Mouse (Mus musculus) inflammation-experienced regulatory T-cells, adult 6 months (primary cell): ENCODE measurements around the gene Gm45234. TPM values are rescaled to one million over a fixed set of nuclear protein-coding genes. Genes with fewer than 3 reads are reported as not detected.
A peak's percentile ranks its signal among the peaks of the same experiment; 100 is the strongest.

ENCODE experiments used
- ATAC-seq: one replicate; pipeline ENCODE4 v1.8.0; 2017
- polyA plus RNA-seq, 3 experiments: library from polyadenylated mRNA; unstranded; fragments of 100-300 nt; shearing (Covaris generic); gene quantifications; one replicate each; pipeline ENCODE4 v1.2.1; 2017

Gm45234 gene
- polyA plus RNA-seq, 3 experiments from 2014 or later = not detected

- no peak for ATAC-seq
Measured at GRCm38 (mm10) chr6:124703789-124704188, 52.0 kb downstream of the Gm45234 start.

- peak; percentile 88 for ATAC-seq
Measured at GRCm38 (mm10) chr6:124702784-124703103, 53.1 kb downstream of the Gm45234 start.

DNA sequence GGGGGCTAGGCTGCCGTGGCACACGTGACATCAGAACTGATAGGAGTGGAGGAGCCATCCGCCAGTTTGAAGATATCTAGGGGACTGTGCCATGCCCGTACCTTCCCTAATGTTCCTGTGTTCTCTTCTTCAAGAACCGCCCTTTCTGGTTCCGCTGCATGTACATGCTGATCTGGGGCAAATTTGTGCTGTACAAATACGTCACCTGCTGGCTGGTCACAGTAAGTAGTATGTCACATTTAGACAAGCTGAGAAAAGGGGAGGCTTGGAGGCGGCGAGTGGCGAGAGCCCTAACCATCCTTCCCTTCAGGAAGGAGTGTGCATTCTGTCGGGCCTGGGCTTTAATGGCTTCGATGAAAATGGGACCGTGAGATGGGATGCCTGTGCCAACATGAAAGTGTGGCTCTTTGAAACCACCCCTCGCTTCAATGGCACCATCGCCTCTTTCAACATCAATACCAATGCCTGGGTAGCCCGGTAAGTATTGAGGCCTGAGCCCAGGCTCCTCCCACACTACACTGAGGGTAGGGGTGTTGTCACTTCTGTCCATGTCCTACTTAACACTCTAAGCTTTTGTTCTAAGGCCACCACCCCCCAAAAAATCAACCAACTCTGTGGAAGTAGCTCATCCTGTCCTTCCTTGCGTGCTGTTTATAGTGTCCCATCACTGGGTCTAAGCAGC, 53.6 kb downstream of the Gm45234 start:
- no peak for ATAC-seq

- ATAC-seq = no peak
Measured at GRCm38 (mm10) chr6:124701338-124701737, 54.5 kb downstream of the Gm45234 start.

GRCm38 (mm10) chr6:124699962-124700610, 55.7 kb downstream of the Gm45234 start:
- no peak for ATAC-seq

- no peak for ATAC-seq
Measured at GRCm38 (mm10) chr6:124699366-124699765, 56.5 kb downstream of the Gm45234 start.

GRCm38 (mm10) chr6:124698751-124699150, 57.1 kb downstream of the Gm45234 start:
- ATAC-seq = no peak

- ATAC-seq = no peak
Measured at GRCm38 (mm10) chr6:124696441-124697150, 59.2 kb downstream of the Gm45234 start.

GRCm38 (mm10) chr6:124694166-124694955, 61.5 kb downstream of the Gm45234 start:
- ATAC-seq = peak; percentile 41

- no peak for ATAC-seq
Measured at GRCm38 (mm10) chr6:124693243-124693981, 62.4 kb downstream of the Gm45234 start.

GRCm38 (mm10) chr6:124690517-124690916, 65.3 kb downstream of the Gm45234 start:
- ATAC-seq = no peak

Other genes with a start within 250 kb of the Gm45234 start
- gene C1ra, start 243.6 kb downstream of the Gm45234 start, polyA plus RNA-seq = under 1 TPM; 0.19 to 0.44 (median 0.43) TPM
- not detected for gene C1s1, start 213.7 kb downstream of the Gm45234 start, polyA plus RNA-seq
- gene C1rb, start 185.7 kb downstream of the Gm45234 start, polyA plus RNA-seq = not detected
- not detected for gene C1s2, start 119.9 kb downstream of the Gm45234 start, polyA plus RNA-seq
- gene Lpcat3, start 93.0 kb downstream of the Gm45234 start, polyA plus RNA-seq = 10 to 100 TPM; 20.3 to 27.2 (median 24.9) TPM
- 100 to 1,000 TPM; 373 to 490 (median 480) TPM for gene Emg1, start 43.8 kb downstream of the Gm45234 start, polyA plus RNA-seq
- gene Phb2, start 43.7 kb downstream of the Gm45234 start, polyA plus RNA-seq = 10 to 100 TPM; 60.8 to 70.7 (median 70.0) TPM
- gene Ptpn6, start 17.3 kb downstream of the Gm45234 start, polyA plus RNA-seq = 100 to 1,000 TPM; 143 to 191 (median 176) TPM
- 100 to 1,000 TPM; 415 to 626 (median 536) TPM for gene Grcc10, start 14.6 kb downstream of the Gm45234 start, polyA plus RNA-seq
- gene Atn1, start 503 bp upstream of the Gm45234 start, polyA plus RNA-seq = 1 to 10 TPM; 4.8 to 5.4 (median 5.2) TPM
- gene Eno2, start 13.7 kb upstream of the Gm45234 start, polyA plus RNA-seq = 10 to 100 TPM in 2 of 3 experiments, 1 to 10 TPM in 1; 3.5 to 23.1 (median 12.8) TPM
- gene Lrrc23, start 23.7 kb upstream of the Gm45234 start, polyA plus RNA-seq = 1 to 10 TPM; 1.5 to 4.2 (median 3.4) TPM
- 1 to 10 TPM; 1.5 to 3.2 (median 2.1) TPM for gene Spsb2, start 52.6 kb upstream of the Gm45234 start, polyA plus RNA-seq
- 10 to 100 TPM; 77.6 to 91.2 (median 82.5) TPM for gene Tpi1, start 58.3 kb upstream of the Gm45234 start, polyA plus RNA-seq
- 10 to 100 TPM; 69.1 to 81.5 (median 73.8) TPM for gene Usp5, start 73.5 kb upstream of the Gm45234 start, polyA plus RNA-seq
- 100 to 1,000 TPM in 1 of 3 experiments, 10 to 100 TPM in 1, 1 to 10 TPM in 1; 7.6 to 142 (median 17.9) TPM for gene Cdca3, start 73.5 kb upstream of the Gm45234 start, polyA plus RNA-seq
- under 1 TPM in 2 of 3 experiments, not detected in 1; 0.44 to 0.48 TPM for gene Gnb3, start 84.3 kb upstream of the Gm45234 start, polyA plus RNA-seq
- gene P3h3, start 101.7 kb upstream of the Gm45234 start, polyA plus RNA-seq = under 1 TPM in 2 of 3 experiments, not detected in 1; 0.30 to 0.36 TPM
- gene Gpr162, start 108.0 kb upstream of the Gm45234 start, polyA plus RNA-seq = under 1 TPM in 2 of 3 experiments, not detected in 1; 0.16 to 0.19 TPM
- gene Cd4, start 132.2 kb upstream of the Gm45234 start, polyA plus RNA-seq = 100 to 1,000 TPM; 319 to 446 (median 407) TPM
- 10 to 100 TPM; 30.8 to 40.1 (median 38.3) TPM for gene Lag3, start 155.7 kb upstream of the Gm45234 start, polyA plus RNA-seq
- 10 to 100 TPM in 2 of 3 experiments, 1 to 10 TPM in 1; 9.5 to 15.5 (median 12.1) TPM for gene Ptms, start 164.1 kb upstream of the Gm45234 start, polyA plus RNA-seq
- 10 to 100 TPM; 35.6 to 70.5 (median 42.2) TPM for gene Mlf2, start 175.4 kb upstream of the Gm45234 start, polyA plus RNA-seq
- gene Cops7a, start 209.5 kb upstream of the Gm45234 start, polyA plus RNA-seq = 10 to 100 TPM; 36.7 to 65.7 (median 62.6) TPM
- gene Pianp, start 240.7 kb upstream of the Gm45234 start, polyA plus RNA-seq = under 1 TPM in 2 of 3 experiments, not detected in 1; 0.46 to 0.48 TPM